Mouse (Mus musculus) kidney, adult 8-10 months (tissue): ENCODE measurements at regions not wholly inside any gene's neighbourhood (a gene's known extent, or its start where the extent isn't known, plus 50 kb on each side); places are given as distances from the start of the nearest gene placed in this dataset.
A peak's percentile ranks its signal among the peaks of the same experiment; 100 is the strongest.

Source experiments
- DNase-seq, 2 experiments: peaks; one replicate each; pipeline ENCODE4 v3.0.0; 2022

DNA sequence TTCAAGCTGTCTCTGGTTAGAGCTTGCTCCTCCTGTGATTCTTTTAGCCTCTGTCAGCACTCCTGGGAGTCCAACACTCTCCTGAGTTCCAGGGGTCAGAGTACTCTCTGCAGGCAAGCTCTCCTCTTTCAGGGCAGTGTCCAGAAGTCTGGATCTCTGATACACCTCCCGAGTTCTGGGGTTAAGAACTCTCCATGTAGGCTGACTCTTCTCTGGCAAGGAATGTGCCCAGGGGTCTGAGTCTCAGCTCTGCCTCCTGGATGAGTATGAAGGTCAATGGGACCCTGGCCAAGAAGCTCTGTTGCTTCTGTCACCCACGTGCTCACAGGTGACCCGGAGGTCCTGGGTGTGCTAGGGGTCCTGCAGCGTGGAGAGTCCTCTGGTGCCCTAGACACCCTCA lies 1146.2 kb upstream of the Gm38303 start:
- peak; percentile 65 to 78 for DNase-seq

GRCm38 (mm10) chr3:11456855-11457254 lies 1121.4 kb upstream of the Gm38303 start:
- no peak for DNase-seq

DNA sequence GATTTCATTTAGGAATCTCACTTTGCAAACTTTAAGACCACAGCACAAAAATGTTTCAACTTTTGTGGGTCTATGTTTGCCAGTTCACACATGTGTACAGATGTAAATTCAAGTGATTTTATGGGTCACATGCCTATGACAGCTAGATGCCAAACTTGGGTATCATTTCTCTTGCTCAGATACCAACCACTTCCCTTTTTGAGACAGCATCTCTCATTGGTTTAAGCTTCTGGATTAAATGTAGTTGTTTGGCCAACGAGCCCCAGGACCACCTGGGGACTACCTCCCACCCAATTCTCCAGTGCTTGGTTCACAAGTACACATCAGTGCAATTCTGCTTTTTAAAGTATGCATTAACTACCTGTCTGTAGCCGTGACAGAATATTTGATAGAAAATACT lies 1120.7 kb upstream of the Gm38303 start:
- no peak for DNase-seq
